Mouse (Mus musculus): ENCODE measurements around the gene Iqch. TPM values are rescaled to one million over a fixed set of nuclear protein-coding genes. Genes with fewer than 3 reads are reported as not detected.
A peak's percentile ranks its signal among the peaks of the same experiment; 100 is the strongest.

Iqch gene
- polyA plus RNA-seq, 1 experiment from 2014 or later: 0.21 TPM

DNA sequence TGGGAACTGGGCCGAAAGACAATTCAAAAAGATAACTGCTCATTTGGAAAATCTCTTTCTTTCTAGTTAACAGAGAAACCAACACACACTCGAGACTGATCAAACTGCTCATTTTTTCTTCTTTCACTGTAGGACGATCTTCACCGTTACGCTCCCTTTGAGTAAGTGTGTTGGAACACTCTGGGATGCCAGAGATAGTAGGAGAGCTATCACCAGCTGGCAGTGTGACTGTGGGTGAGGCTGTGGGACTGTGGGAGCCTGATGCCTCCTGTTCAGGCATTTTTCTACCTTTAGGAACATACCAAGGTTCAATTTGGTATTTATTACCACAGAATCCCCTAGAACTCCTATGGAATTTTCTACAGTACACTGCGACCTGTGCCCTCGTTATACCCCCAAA is 206.7 kb downstream of the Iqch start:
- H3K4me3 ChIP-seq (ENCODE audit: low read length): no peak overlapping the region
- 83% methylated on average over 7 of the region's 7 CpGs for WGBS
- H3K4me1 ChIP-seq (replicated peaks; ENCODE audit: control insufficient read depth, insufficient read depth, low read length): peaks cover 9% of the 10 kb centered on the region
- no peak overlapping the region for H3K27ac ChIP-seq (ENCODE audit: low read length)
- no peaks in the 10 kb centered on the region for H3K27me3 ChIP-seq (ENCODE audit: control insufficient read depth, insufficient read depth, low read depth, low read length)
- no peak overlapping the region for H3K9ac ChIP-seq (ENCODE audit: low read length)
- no peaks in the 10 kb centered on the region for H3K36me3 ChIP-seq (ENCODE audit: control insufficient read depth, insufficient read depth, low read length)
- ATAC-seq (ENCODE audit: low read depth): no peak
- H3K9me3 ChIP-seq (ENCODE audit: control insufficient read depth, low read length): no peaks in the 10 kb centered on the region
- H3K4me2 ChIP-seq (ENCODE audit: low read depth, low read length): no peak overlapping the region

DNA sequence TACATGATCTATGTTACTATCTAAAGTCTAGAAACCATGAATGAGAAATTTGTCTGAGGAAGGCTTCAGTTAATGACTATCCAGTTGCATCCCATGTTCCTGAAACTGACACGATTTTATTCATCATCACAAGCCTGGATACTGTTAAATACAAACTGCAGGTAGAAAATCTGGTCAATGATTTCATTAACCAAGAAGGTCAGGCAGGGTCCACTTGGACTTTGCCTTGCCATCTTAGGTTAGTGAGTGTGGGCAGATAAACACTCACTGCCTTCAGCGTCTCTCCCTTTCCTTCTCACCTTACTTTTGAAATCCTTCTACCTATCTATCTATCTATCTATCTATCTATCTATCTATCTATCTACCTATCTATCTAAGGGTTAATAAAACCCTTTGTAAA is 211.0 kb downstream of the Iqch start:
- WGBS: 64% methylated on average over 2 of the region's 2 CpGs
- Histone ChIP-seq H3K4me1 (replicated peaks; ENCODE audit: control insufficient read depth, insufficient read depth, low read length) (no peaks in the 10 kb centered on the region), H3K9ac (ENCODE audit: low read length) (no peak overlapping the region), H3K27ac (ENCODE audit: low read length) (no peak overlapping the region), H3K4me2 (ENCODE audit: low read depth, low read length) (no peak overlapping the region), H3K9me3 (ENCODE audit: control insufficient read depth, low read length) (no peaks in the 10 kb centered on the region), H3K4me3 (ENCODE audit: low read length) (no peak overlapping the region), H3K36me3 (ENCODE audit: control insufficient read depth, insufficient read depth, low read length) (no peaks in the 10 kb centered on the region), H3K27me3 (ENCODE audit: control insufficient read depth, insufficient read depth, low read depth, low read length) (no peaks in the 10 kb centered on the region)
- no peak for ATAC-seq (ENCODE audit: low read depth)

DNA sequence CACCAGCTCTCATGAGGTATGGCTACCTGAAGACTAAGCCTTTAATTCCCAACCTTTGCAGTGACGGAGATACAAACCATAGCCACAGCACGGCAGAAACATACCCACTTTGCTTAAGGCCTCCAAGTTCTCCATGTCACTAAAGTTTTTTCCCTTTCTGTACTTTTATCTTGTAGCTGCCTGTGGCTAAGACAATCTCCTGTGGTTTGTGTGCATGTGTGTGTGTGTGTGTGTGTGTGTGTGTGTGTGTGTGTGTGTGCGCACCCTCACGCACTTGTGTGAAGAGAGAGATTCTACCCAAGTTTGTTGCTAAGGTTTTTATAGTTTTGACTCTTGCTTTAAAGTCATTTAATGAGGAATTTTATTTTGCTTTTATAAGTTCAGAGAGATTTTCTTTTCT is 219.5 kb downstream of the Iqch start:
- ATAC-seq (ENCODE audit: low read depth): no peak
- no peak overlapping the region for H3K4me3 ChIP-seq (ENCODE audit: low read length)
- H3K9me3 ChIP-seq (ENCODE audit: control insufficient read depth, low read length): no peaks in the 10 kb centered on the region
- no peaks in the 10 kb centered on the region for H3K27me3 ChIP-seq (ENCODE audit: control insufficient read depth, insufficient read depth, low read depth, low read length)
- no peak overlapping the region for H3K4me2 ChIP-seq (ENCODE audit: low read depth, low read length)
- no peak overlapping the region for H3K27ac ChIP-seq (ENCODE audit: low read length)
- no peaks in the 10 kb centered on the region for H3K36me3 ChIP-seq (ENCODE audit: control insufficient read depth, insufficient read depth, low read length)
- no peak overlapping the region for H3K9ac ChIP-seq (ENCODE audit: low read length)
- 86% methylated on average over 4 of the region's 4 CpGs for WGBS
- peaks cover 5% of the 10 kb centered on the region; the same call in 1 of the 2 replicates for H3K4me1 ChIP-seq (replicated peaks; ENCODE audit: control insufficient read depth, insufficient read depth, low read length)

DNA sequence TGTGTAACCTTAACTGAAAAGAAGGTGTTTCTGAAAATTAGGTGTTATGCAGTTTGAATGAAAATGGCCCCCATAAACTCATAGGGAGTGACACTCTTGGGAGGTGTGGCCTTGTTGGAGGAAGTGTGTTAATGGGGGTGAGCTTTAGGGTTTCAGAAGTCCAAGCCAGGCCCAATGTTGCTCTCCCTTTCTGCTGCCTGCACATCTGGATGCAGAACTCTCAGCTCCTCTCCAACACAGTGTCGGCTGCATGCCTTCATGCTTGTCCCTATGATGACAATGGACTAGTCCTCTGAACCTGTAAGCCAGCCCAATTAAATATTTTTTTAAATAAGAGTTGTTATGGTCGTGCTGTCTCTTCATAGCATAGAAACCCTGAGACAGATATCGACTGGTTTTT is 222.0 kb downstream of the Iqch start:
- Histone ChIP-seq H3K4me3 (ENCODE audit: low read length) (no peak overlapping the region), H3K27me3 (ENCODE audit: control insufficient read depth, insufficient read depth, low read depth, low read length) (no peaks in the 10 kb centered on the region), H3K27ac (ENCODE audit: low read length) (no peak overlapping the region), H3K9me3 (ENCODE audit: control insufficient read depth, low read length) (no peaks in the 10 kb centered on the region), H3K4me1 (replicated peaks; ENCODE audit: control insufficient read depth, insufficient read depth, low read length) (peaks cover 19% of the 10 kb centered on the region), H3K4me2 (ENCODE audit: low read depth, low read length) (no peak overlapping the region), H3K9ac (ENCODE audit: low read length) (no peak overlapping the region), H3K36me3 (ENCODE audit: control insufficient read depth, insufficient read depth, low read length) (no peaks in the 10 kb centered on the region)
- ATAC-seq (ENCODE audit: low read depth): no peak
- WGBS: 77% methylated on average over 3 of the region's 3 CpGs

DNA sequence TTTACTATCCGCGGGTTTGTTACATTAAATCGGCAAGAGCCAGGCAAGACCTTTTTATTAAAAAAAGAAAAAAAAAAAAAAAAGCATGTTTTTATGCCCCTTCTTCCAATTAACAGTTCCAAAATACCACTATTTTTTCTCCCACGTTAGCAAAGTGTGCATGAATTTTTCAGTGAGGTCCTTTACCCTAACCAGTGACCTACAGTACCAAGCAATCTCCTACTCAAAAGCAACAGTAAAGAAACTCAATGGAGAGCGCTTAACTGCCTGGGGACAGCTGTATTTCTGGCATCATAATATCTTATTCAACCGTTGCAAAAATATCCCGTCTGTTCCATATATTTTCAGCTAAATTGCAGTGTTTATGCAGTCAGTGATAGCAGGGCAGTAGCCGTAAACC is 224.1 kb downstream of the Iqch start:
- WGBS: 12% methylated on average over 8 of the region's 8 CpGs
- Histone ChIP-seq H3K36me3 (ENCODE audit: control insufficient read depth, insufficient read depth, low read length) (no peaks in the 10 kb centered on the region; the same call in 1 of the 2 replicates), H3K9ac (ENCODE audit: low read length) (peak overlapping the region; percentile 88), H3K27ac (ENCODE audit: low read length) (no peak overlapping the region; the same call in 1 of the 2 replicates), H3K9me3 (ENCODE audit: control insufficient read depth, low read length) (no peaks in the 10 kb centered on the region), H3K27me3 (ENCODE audit: control insufficient read depth, insufficient read depth, low read depth, low read length) (no peaks in the 10 kb centered on the region), H3K4me1 (replicated peaks; ENCODE audit: control insufficient read depth, insufficient read depth, low read length) (peaks cover 24% of the 10 kb centered on the region), H3K4me2 (ENCODE audit: low read depth, low read length) (peak overlapping the region; percentile 63), H3K4me3 (ENCODE audit: low read length) (peak overlapping the region; percentile 75)
- ATAC-seq (ENCODE audit: low read depth): no peak

DNA sequence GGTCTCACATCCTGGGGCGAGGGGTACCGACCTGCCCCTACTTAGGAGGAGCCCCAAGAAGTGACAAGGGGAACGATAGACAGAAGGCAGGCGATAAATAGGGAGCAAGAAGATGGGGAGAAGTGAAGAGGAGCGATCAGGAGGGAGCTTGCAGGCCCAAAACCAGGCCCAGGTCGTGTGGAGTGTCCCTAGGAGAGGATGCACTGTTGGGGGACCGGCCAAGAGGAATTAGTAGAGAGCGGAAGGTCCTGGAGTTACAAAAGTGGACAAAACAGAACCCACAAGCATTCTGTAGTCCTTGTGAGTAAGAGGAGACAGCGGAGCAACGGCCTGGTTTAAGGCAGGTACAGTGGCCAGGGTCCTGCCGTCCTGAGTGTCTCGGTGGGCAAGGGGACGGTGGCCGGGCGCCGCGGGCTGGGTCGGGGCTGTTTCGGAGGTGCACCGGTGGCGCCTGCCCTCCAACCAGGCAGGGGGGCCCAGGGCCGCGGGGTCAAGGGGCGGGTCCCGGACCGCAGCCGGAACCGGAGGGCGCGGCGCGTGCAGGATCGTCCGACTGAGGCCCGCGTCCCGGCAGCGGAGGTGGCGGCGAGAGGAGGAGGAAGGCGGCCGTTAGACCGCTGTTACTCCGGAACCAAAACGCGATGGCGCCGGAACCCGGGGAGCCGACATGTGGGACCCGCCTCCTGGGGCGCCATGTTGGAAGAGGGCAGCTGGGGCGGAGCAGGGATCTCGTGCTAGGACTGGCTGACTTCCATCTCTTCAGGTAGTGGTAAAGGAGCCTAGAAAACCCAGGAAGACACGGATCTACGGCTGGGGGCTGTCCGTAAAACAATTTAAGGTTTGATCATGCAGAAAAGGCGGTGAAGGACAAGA is 224.8 kb downstream of the Iqch start, which contains the start of gene Map2k5:
Gene Map2k5 (minus strand): TSS at position 633 of the 873 bp plus-strand sequence.
- Histone ChIP-seq H3K4me2 (ENCODE audit: low read depth, low read length) (peak within 1 kb of the TSS; percentile 89), H3K4me1 (replicated peaks; ENCODE audit: control insufficient read depth, insufficient read depth, low read length) (peaks cover 24% of the 10 kb centered on the region), H3K36me3 (ENCODE audit: control insufficient read depth, insufficient read depth, low read length) (no peaks in the 10 kb centered on the region; the same call in 1 of the 2 replicates), H3K9ac (ENCODE audit: low read length) (peak within 1 kb of the TSS; percentile 88), H3K27ac (ENCODE audit: low read length) (peak within 1 kb of the TSS; percentile 43), H3K4me3 (ENCODE audit: low read length) (peak within 1 kb of the TSS; percentile 75), H3K27me3 (ENCODE audit: control insufficient read depth, insufficient read depth, low read depth, low read length) (no peaks in the 10 kb centered on the region), H3K9me3 (ENCODE audit: control insufficient read depth, low read length) (no peaks in the 10 kb centered on the region)
- ATAC-seq (ENCODE audit: low read depth): peak; percentile 95
- WGBS: 1% methylated on average over 56 of the region's 58 CpGs

DNA sequence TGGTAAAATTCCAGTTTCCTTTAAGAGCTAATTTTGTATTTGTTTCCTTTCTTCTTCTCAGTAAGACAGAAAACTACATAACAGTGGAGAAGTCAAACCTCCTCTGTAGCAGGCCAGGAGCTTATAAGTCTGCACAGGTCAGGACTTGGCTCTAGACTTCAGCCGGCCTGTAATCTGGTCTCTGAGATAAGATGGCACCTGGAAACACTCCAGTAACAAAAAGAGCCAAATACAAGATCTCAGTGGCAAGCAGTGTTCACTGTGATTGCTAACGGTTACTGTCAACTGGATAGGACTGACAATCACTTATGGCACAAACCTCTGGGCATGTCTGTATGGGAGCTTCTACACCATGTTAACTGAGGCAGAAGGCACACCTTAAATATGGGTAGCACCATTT is 229.0 kb downstream of the Iqch start:
- H3K4me1 ChIP-seq (replicated peaks; ENCODE audit: control insufficient read depth, insufficient read depth, low read length): peaks cover 20% of the 10 kb centered on the region
- no peak overlapping the region for H3K9ac ChIP-seq (ENCODE audit: low read length)
- H3K4me2 ChIP-seq (ENCODE audit: low read depth, low read length): no peak overlapping the region
- H3K27me3 ChIP-seq (ENCODE audit: control insufficient read depth, insufficient read depth, low read depth, low read length): no peaks in the 10 kb centered on the region
- peaks cover 5% of the 10 kb centered on the region for H3K36me3 ChIP-seq (ENCODE audit: control insufficient read depth, insufficient read depth, low read length)
- 63% methylated on average over 2 of the region's 2 CpGs for WGBS
- H3K27ac ChIP-seq (ENCODE audit: low read length): no peak overlapping the region
- no peaks in the 10 kb centered on the region for H3K9me3 ChIP-seq (ENCODE audit: control insufficient read depth, low read length)
- no peak for ATAC-seq (ENCODE audit: low read depth)
- H3K4me3 ChIP-seq (ENCODE audit: low read length): no peak overlapping the region

DNA sequence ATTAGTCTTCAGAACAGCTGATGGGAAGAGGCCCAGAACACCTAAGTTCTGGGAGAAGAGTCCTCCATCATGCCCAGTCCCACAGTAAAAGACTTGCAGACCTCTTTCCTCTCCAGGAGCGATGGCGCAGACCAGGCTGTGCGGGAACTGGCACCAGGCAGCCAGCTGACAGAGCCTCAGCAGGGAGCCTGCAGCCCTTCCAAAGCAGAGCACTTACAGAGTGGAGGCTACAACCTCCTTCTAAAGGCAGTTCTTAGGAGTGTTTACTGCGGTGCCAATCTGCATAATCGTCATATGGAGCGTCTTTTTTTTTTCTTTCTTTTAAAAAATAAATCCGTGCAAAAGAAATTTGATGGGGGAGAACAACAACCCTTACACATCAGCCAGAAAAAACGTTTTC is 229.8 kb downstream of the Iqch start:
- no peak overlapping the region for H3K4me2 ChIP-seq (ENCODE audit: low read depth, low read length)
- H3K9ac ChIP-seq (ENCODE audit: low read length): no peak overlapping the region
- H3K27me3 ChIP-seq (ENCODE audit: control insufficient read depth, insufficient read depth, low read depth, low read length): no peaks in the 10 kb centered on the region
- 77% methylated on average over 8 of the region's 8 CpGs for WGBS
- no peaks in the 10 kb centered on the region for H3K9me3 ChIP-seq (ENCODE audit: control insufficient read depth, low read length)
- no peak overlapping the region for H3K4me3 ChIP-seq (ENCODE audit: low read length)
- no peak for ATAC-seq (ENCODE audit: low read depth)
- no peak overlapping the region for H3K27ac ChIP-seq (ENCODE audit: low read length)
- H3K36me3 ChIP-seq (ENCODE audit: control insufficient read depth, insufficient read depth, low read length): peaks cover 5% of the 10 kb centered on the region
- peaks cover 19% of the 10 kb centered on the region for H3K4me1 ChIP-seq (replicated peaks; ENCODE audit: control insufficient read depth, insufficient read depth, low read length)
